Mouse (Mus musculus) neural tube, embryonic 12.5 days (tissue): ENCODE measurements around the gene Slc26a11. TPM values are rescaled to one million over a fixed set of nuclear protein-coding genes. Genes with fewer than 3 reads are reported as not detected.
A peak's percentile ranks its signal among the peaks of the same experiment; 100 is the strongest.

Source experiments
- ATAC-seq: fragments of 200-750 bp; cut with Nextera tagmentation; 2 replicates; pipeline ENCODE4 v1.8.0; 2017; ENCODE audit warnings: low read depth, mild to moderate bottlenecking, moderate TSS enrichment, moderate library complexity; ENCODE audit not compliant: low FRiP score
- H3K27ac ChIP-seq: fragments of 300-500 bp; sonication (generic); 2 replicates; pipeline ENCODE4 v1.5.1; 2016
- H3K27me3 ChIP-seq: fragments of 300-500 bp; sonication (generic); replicated peaks from 2 replicates; pipeline ENCODE4 v1.6.1; 2016; ENCODE audit warnings: mild to moderate bottlenecking
- H3K36me3 ChIP-seq: fragments of 300-500 bp; sonication (generic); 2 replicates; pipeline ENCODE4 v1.6.1; 2016; ENCODE audit warnings: mild to moderate bottlenecking
- H3K4me1 ChIP-seq: fragments of 300-500 bp; sonication (generic); 2 replicates; pipeline ENCODE4 v1.6.1; 2016
- H3K4me2 ChIP-seq: fragments of 300-500 bp; sonication (generic); replicated peaks from 2 replicates; pipeline ENCODE4 v1.6.1; 2016; ENCODE audit warnings: mild to moderate bottlenecking
- H3K4me3 ChIP-seq: fragments of 300-500 bp; sonication (generic); 2 replicates; pipeline ENCODE4 v1.5.1; 2016
- H3K9ac ChIP-seq: fragments of 300-500 bp; sonication (generic); 2 replicates; pipeline ENCODE4 v1.6.1; 2016; ENCODE audit warnings: mild to moderate bottlenecking
- H3K9me3 ChIP-seq: fragments of 300-500 bp; sonication (generic); 2 replicates; pipeline ENCODE4 v1.6.1; 2016; ENCODE audit warnings: mild to moderate bottlenecking
- WGBS: fragments of 180-500 bp; shearing (Covaris S2); methylation state at CpG from one replicate; pipeline ENCODE4 v1.1.7; 2016; 5-methylcytosine and 5-hydroxymethylcytosine counted together
- microRNA counts: library from miRNA; unstranded; fragments of <30 nt; microRNA quantifications from one replicate; lab custom pipeline; 2017
- microRNA-seq: library from miRNA; unstranded; fragments of <30 nt; microRNA quantifications from one replicate; pipeline ENCODE4, GENCODE M21; 2017
- polyA plus RNA-seq: library from polyadenylated mRNA; unstranded; fragments of >200 nt; fragmentation: Nextera tagmentation; extraction: Ambion mirVana; gene quantifications from 2 replicates; pipeline ENCODE4 v1.2.1, GENCODE M21; 2016

Gene Slc26a11
- polyA plus RNA-seq, 1 experiment from 2014 or later, result 5.0 TPM

GRCm38 (mm10) chr11:119420426-119420825 lies 65.1 kb downstream of the Slc26a11 start:
- Histone ChIP-seq H3K9me3 (no peaks in the 10 kb centered on the region), H3K4me1 (no peaks in the 10 kb centered on the region), H3K27me3 (no peaks in the 10 kb centered on the region), H3K4me2 (no peak overlapping the region), H3K9ac (no peak overlapping the region), H3K4me3 (no peak overlapping the region), H3K36me3 (no peaks in the 10 kb centered on the region), H3K27ac (no peak overlapping the region)
- no peak for ATAC-seq
- 85% methylated on average over 5 of the region's 5 CpGs for WGBS

- H3K4me2 ChIP-seq, result no peak overlapping the region
- no peaks in the 10 kb centered on the region for H3K36me3 ChIP-seq
- H3K4me1 ChIP-seq, result peaks cover 7% of the 10 kb centered on the region
- no peak overlapping the region for H3K27ac ChIP-seq
- no peak overlapping the region for H3K4me3 ChIP-seq
- H3K27me3 ChIP-seq, result no peaks in the 10 kb centered on the region
- no peak overlapping the region for H3K9ac ChIP-seq
- ATAC-seq, result no peak
- H3K9me3 ChIP-seq, result no peaks in the 10 kb centered on the region
- 83% methylated on average over 6 of the region's 6 CpGs for WGBS
Measured at GRCm38 (mm10) chr11:119427431-119427830, 72.1 kb downstream of the Slc26a11 start.

- no peak overlapping the region for H3K4me3 ChIP-seq
- 87% methylated on average over 5 of the region's 5 CpGs for WGBS
- no peak overlapping the region for H3K27ac ChIP-seq
- H3K36me3 ChIP-seq, result no peaks in the 10 kb centered on the region
- peaks cover 7% of the 10 kb centered on the region for H3K4me1 ChIP-seq
- peak overlapping the region; percentile 61 for H3K4me2 ChIP-seq
- no peaks in the 10 kb centered on the region for H3K9me3 ChIP-seq
- ATAC-seq, result no peak
- no peak overlapping the region for H3K9ac ChIP-seq
- H3K27me3 ChIP-seq, result no peaks in the 10 kb centered on the region
Measured at GRCm38 (mm10) chr11:119427986-119428385, 72.6 kb downstream of the Slc26a11 start.

GRCm38 (mm10) chr11:119428649-119429136 lies 73.3 kb downstream of the Slc26a11 start:
- peak; percentile 56; the same call in 1 of the 2 replicates for ATAC-seq
- Histone ChIP-seq H3K9ac (no peak overlapping the region), H3K27me3 (no peaks in the 10 kb centered on the region), H3K4me2 (peak overlapping the region; percentile 61), H3K4me3 (peak overlapping the region; percentile 25), H3K9me3 (no peaks in the 10 kb centered on the region), H3K4me1 (peaks cover 7% of the 10 kb centered on the region), H3K27ac (no peak overlapping the region), H3K36me3 (no peaks in the 10 kb centered on the region)
- 2% methylated on average over 34 of the region's 35 CpGs for WGBS

MicroRNAs encoded within 50 kb of the gene (microRNA counts, 519-probe panel; counts per million panel counts)
- 342 counts per million, percentile 67 among the panel's probes with 10 or more counts for microRNA mmu-miR-1932 (lab: Ali Mortazavi, UCI)

Small RNAs within 50 kb of the gene (microRNA-seq; reads per million reads assigned to microRNA genes)
- gene Mir1932, result not detected

Other genes starting within 250 kb of the Slc26a11 start
- gene Tbc1d16, start 127.1 kb upstream of the Slc26a11 start, polyA plus RNA-seq, result 26.0 and 38.1 TPM in 2 replicates
- gene Ccdc40, start 127.0 kb upstream of the Slc26a11 start, polyA plus RNA-seq, result 11.5 and 18.0 TPM in 2 replicates
- 40.9 and 43.0 TPM in 2 replicates for gene Gaa, start 87.7 kb upstream of the Slc26a11 start, polyA plus RNA-seq
- gene Eif4a3, start 55.5 kb upstream of the Slc26a11 start, polyA plus RNA-seq, result 311 and 324 TPM in 2 replicates
- 0.06 and 0.15 TPM in 2 replicates for gene Card14, start 47.8 kb upstream of the Slc26a11 start, polyA plus RNA-seq
- gene Sgsh, start within 50 bp of the Slc26a11 start, polyA plus RNA-seq, result 3.8 and 5.2 TPM in 2 replicates
- 1.5 and 1.6 TPM in 2 replicates for gene Rnf213, start 37.5 kb downstream of the Slc26a11 start, polyA plus RNA-seq
- 24.0 and 26.1 TPM in 2 replicates for gene Endov, start 135.8 kb downstream of the Slc26a11 start, polyA plus RNA-seq
- 14.8 and 16.1 TPM in 2 replicates for gene Nptx1, start 192.2 kb downstream of the Slc26a11 start, polyA plus RNA-seq
- 17.8 and 19.0 TPM in 2 replicates for gene Rptor, start 247.3 kb downstream of the Slc26a11 start, polyA plus RNA-seq